Mouse (Mus musculus) intestine, embryonic 14.5 days (tissue): ENCODE measurements around the gene St6galnac6. TPM values are rescaled to one million over a fixed set of nuclear protein-coding genes. Genes with fewer than 3 reads are reported as not detected.

ENCODE experiments used
- microRNA counts: library from miRNA; unstranded; fragments of <30 nt; microRNA quantifications from one replicate; lab custom pipeline; 2016
- microRNA-seq: library from miRNA; unstranded; fragments of <30 nt; microRNA quantifications from one replicate; pipeline ENCODE4, GENCODE M21; 2016
- polyA plus RNA-seq: library from polyadenylated mRNA; unstranded; fragments of >200 nt; fragmentation: Nextera tagmentation; extraction: Ambion mirVana; gene quantifications from 2 replicates; pipeline ENCODE4 v1.2.1, GENCODE M21; 2014

The St6galnac6 gene
- polyA plus RNA-seq, 1 experiment from 2014 or later = 5.7 TPM

MicroRNA genes within 50 kb of the gene (microRNA counts, 519-probe panel; counts per million panel counts)
- not detected for microRNA mmu-miR-1954 (lab: Ali Mortazavi, UCI)

Small RNA genes within 50 kb of the gene (microRNA-seq; reads per million reads assigned to microRNA genes)
- gene Mir1954 = not detected

Other genes starting within 250 kb of the St6galnac6 start
- 48.4 and 53.1 TPM in 2 replicates for gene Ciz1, start 247.4 kb upstream of the St6galnac6 start, polyA plus RNA-seq
- gene Dnm1, start 246.4 kb upstream of the St6galnac6 start, polyA plus RNA-seq = 22.7 TPM in 2 replicates
- 35.7 and 36.8 TPM in 2 replicates for gene 1110008P14Rik, start 217.8 kb upstream of the St6galnac6 start, polyA plus RNA-seq
- 0.93 TPM in 1 of 2 replicates, not detected in the other for gene Lcn2, start 211.5 kb upstream of the St6galnac6 start, polyA plus RNA-seq
- gene Ptges2, start 203.8 kb upstream of the St6galnac6 start, polyA plus RNA-seq = 36.4 and 37.0 TPM in 2 replicates
- gene Naif1, start 149.3 kb upstream of the St6galnac6 start, polyA plus RNA-seq = 5.8 and 6.0 TPM in 2 replicates
- gene Slc25a25, start 148.3 kb upstream of the St6galnac6 start, polyA plus RNA-seq = 17.8 and 18.2 TPM in 2 replicates
- gene Fam102a, start 64.4 kb upstream of the St6galnac6 start, polyA plus RNA-seq = 10.3 and 11.4 TPM in 2 replicates
- gene Dpm2, start 28.9 kb upstream of the St6galnac6 start, polyA plus RNA-seq = 118 and 121 TPM in 2 replicates
- 0.62 and 0.89 TPM in 2 replicates for gene Pip5kl1, start 24.9 kb upstream of the St6galnac6 start, polyA plus RNA-seq
- 0.15 and 0.35 TPM in 2 replicates for gene 9430097D07Rik, start 24.0 kb upstream of the St6galnac6 start, polyA plus RNA-seq
- 15.5 and 20.3 TPM in 2 replicates for gene St6galnac4, start 12.6 kb upstream of the St6galnac6 start, polyA plus RNA-seq
- gene Ak1, start 22.0 kb downstream of the St6galnac6 start, polyA plus RNA-seq = 22.8 and 24.6 TPM in 2 replicates
- 59.5 and 61.4 TPM in 2 replicates for gene Eng, start 46.9 kb downstream of the St6galnac6 start, polyA plus RNA-seq
- 32.9 and 35.6 TPM in 2 replicates for gene Fpgs, start 104.4 kb downstream of the St6galnac6 start, polyA plus RNA-seq
- 83.8 and 85.2 TPM in 2 replicates for gene Cdk9, start 113.4 kb downstream of the St6galnac6 start, polyA plus RNA-seq
- 32.5 and 32.7 TPM in 2 replicates for gene Sh2d3c, start 121.3 kb downstream of the St6galnac6 start, polyA plus RNA-seq
- 0.38 and 0.75 TPM in 2 replicates for gene 6330409D20Rik, start 141.3 kb downstream of the St6galnac6 start, polyA plus RNA-seq
- 71.1 and 74.8 TPM in 2 replicates for gene Tor2a, start 157.5 kb downstream of the St6galnac6 start, polyA plus RNA-seq
- 0.13 and 0.20 TPM in 2 replicates for gene Ttc16, start 175.9 kb downstream of the St6galnac6 start, polyA plus RNA-seq
- 4.4 and 5.1 TPM in 2 replicates for gene Ptrh1, start 176.1 kb downstream of the St6galnac6 start, polyA plus RNA-seq
- 0.31 and 0.65 TPM in 2 replicates for gene Cfap157, start 184.7 kb downstream of the St6galnac6 start, polyA plus RNA-seq
- 26.7 and 27.0 TPM in 2 replicates for gene Stxbp1, start 247.5 kb downstream of the St6galnac6 start, polyA plus RNA-seq